Mouse (Mus musculus) liver, embryonic 14.5 days (tissue): Measurements from ENCODE around the gene Iqce. TPM values are rescaled to one million over a fixed set of nuclear protein-coding genes. Genes with fewer than 3 reads are reported as not detected.

ENCODE experiments used
- ATAC-seq: fragments of 200-750 bp; cut with Nextera tagmentation; 2 replicates; pipeline ENCODE4 v1.8.0; 2017; ENCODE audit warnings: moderate number of reproducible peaks, mild to moderate bottlenecking, moderate library complexity; ENCODE audit not compliant: insufficient read depth
- DNase-seq, 3 experiments: peaks; one replicate each; pipeline ENCODE4 v3.0.0-alpha.2; 2012 to 2013; ENCODE audit warnings: low read depth in 3 of 3, low spot score in 3 of 3
- H3K27ac ChIP-seq: fragments of 300-500 bp; sonication (generic); 2 replicates; pipeline ENCODE4 v1.5.1; 2014; ENCODE audit warnings: moderate library complexity, mild to moderate bottlenecking, control low read depth, inconsistent platforms
- H3K27me3 ChIP-seq: fragments of 300-500 bp; sonication (generic); 2 replicates; pipeline ENCODE4 v1.6.1; 2014; ENCODE audit warnings: mild to moderate bottlenecking, low read length, moderate library complexity; ENCODE audit not compliant: control insufficient read depth, insufficient read depth
- H3K36me3 ChIP-seq: fragments of 300-500 bp; sonication (generic); replicated peaks from 2 replicates; pipeline ENCODE4 v1.6.1; 2014; ENCODE audit warnings: low read depth; ENCODE audit not compliant: control insufficient read depth, insufficient read depth
- H3K4me1 ChIP-seq, 2 experiments: fragments of 200-500 bp in 1 of 2; fragments of 300-500 bp in 1 of 2; sonication (generic) in 1 of 2; replicated peaks; 2 replicates each; pipeline ENCODE4 v1.6.1; 2012 to 2014; ENCODE audit warnings: antibody characterized with exemption in 1 of 2, inconsistent platforms in 1 of 2, low read length in 1 of 2; ENCODE audit not compliant: control insufficient read depth in 2 of 2, insufficient read depth in 2 of 2
- H3K4me2 ChIP-seq: fragments of 300-500 bp; sonication (generic); 2 replicates; pipeline ENCODE4 v1.6.1; 2014; ENCODE audit warnings: low read depth, mild to moderate bottlenecking, control low read depth, moderate library complexity
- H3K4me3 ChIP-seq, 2 experiments: fragments of 200-500 bp in 1 of 2; fragments of 300-500 bp in 1 of 2; sonication (generic) in 1 of 2; 2 replicates each; pipeline ENCODE4 v1.5.1; 2012 to 2014; ENCODE audit warnings: low read depth in 2 of 2, low read length in 2 of 2, mild to moderate bottlenecking in 2 of 2, control low read depth in 1 of 2, inconsistent platforms in 1 of 2, moderate library complexity in 1 of 2; ENCODE audit not compliant: insufficient read depth in 1 of 2
- H3K9ac ChIP-seq: fragments of 300-500 bp; sonication (generic); replicated peaks from 2 replicates; pipeline ENCODE4 v1.6.1; 2014; ENCODE audit warnings: mild to moderate bottlenecking, control low read depth, moderate library complexity
- H3K9me3 ChIP-seq: fragments of 300-500 bp; sonication (generic); 2 replicates; pipeline ENCODE4 v1.6.1; 2016; ENCODE audit warnings: low read length, mixed read lengths; ENCODE audit not compliant: control insufficient read depth
- CTCF ChIP-seq: IDR thresholded peaks from 2 replicates; pipeline ENCODE4 v1.5.1; 2016; ENCODE audit warnings: antibody characterized with exemption, low read depth, control low read depth
- EP300 ChIP-seq: IDR thresholded peaks from 2 replicates; pipeline ENCODE4 v1.6.1; 2016; ENCODE audit warnings: antibody characterized with exemption, low read depth
- WGBS: fragments of 180-500 bp; shearing (Covaris S2); extraction: QIAGEN DNeasy Blood & Tissue Kit; methylation state at CpG from one replicate; pipeline ENCODE4 v1.1.7; 2014; ENCODE audit not compliant: insufficient replicate concordance; 5-methylcytosine and 5-hydroxymethylcytosine counted together
- polyA plus RNA-seq, 2 experiments: library from polyadenylated mRNA; depleted of rRNA in 1 of 2; stranded (reverse) in 1 of 2; unstranded in 1 of 2; fragments of >200 nt; fragmentation: Nextera tagmentation in 1 of 2; extraction: Ambion mirVana in 1 of 2; gene quantifications; 2 replicates each; pipeline versions ENCODE4 v1.2.1 to v1.2.3; 2012 to 2014

The Iqce gene
- polyA plus RNA-seq, 2 experiments = 3.4 to 3.8 TPM

DNA sequence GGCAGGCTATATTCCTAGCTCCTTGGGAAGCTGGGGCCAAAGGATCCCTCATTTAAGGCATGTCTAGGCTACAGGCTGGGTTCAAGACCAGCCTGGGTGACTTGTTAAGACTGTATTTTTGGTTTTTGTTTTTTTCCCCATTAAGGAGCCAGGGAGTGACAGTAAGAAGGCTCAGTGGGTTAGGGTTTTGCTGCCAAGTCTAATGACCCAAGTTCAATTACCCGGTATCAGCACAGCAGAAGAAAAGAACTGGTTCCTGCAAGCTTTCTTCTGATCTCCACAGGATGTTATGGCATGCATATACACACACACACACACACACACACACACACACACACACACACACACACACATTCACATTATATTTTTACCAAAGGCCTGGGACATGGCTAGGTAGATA is 41.8 kb downstream of the Iqce start:
- TF ChIP-seq EP300 (no peak), CTCF (no peak)
- Histone ChIP-seq H3K27me3 (no peaks in the 10 kb centered on the region; the same call in 1 of the 2 replicates), H3K4me2 (no peak overlapping the region), H3K27ac (no peak overlapping the region), H3K36me3 (no peaks in the 10 kb centered on the region), H3K4me3 (no peak overlapping the region), H3K4me1 (peaks cover 0 to 1% of the 10 kb centered on the region in 2 experiments; a peak in 1 of 4 replicates), H3K9me3 (no peaks in the 10 kb centered on the region), H3K9ac (no peak overlapping the region)
- ATAC-seq = no peak
- WGBS = 63% methylated on average over 1 of the region's 1 CpGs
- DNase-seq = no peak

GRCm38 (mm10) chr5:140659607-140660272 is 42.4 kb downstream of the Iqce start:
- 58% methylated on average over 16 of the region's 16 CpGs for WGBS
- Histone ChIP-seq H3K27me3 (no peaks in the 10 kb centered on the region; the same call in 1 of the 2 replicates), H3K4me1 (peaks cover 0 to 1% of the 10 kb centered on the region in 2 experiments; a peak in 1 of 4 replicates), H3K4me3 (no peak overlapping the region), H3K4me2 (no peak overlapping the region), H3K36me3 (no peaks in the 10 kb centered on the region), H3K9ac (no peak overlapping the region), H3K9me3 (no peaks in the 10 kb centered on the region), H3K27ac (no peak overlapping the region)
- DNase-seq (no peak), ATAC-seq (no peak)
- no peak for TF ChIP-seq CTCF
- TF ChIP-seq EP300 = no peak

GRCm38 (mm10) chr5:140654096-140654845 is 47.9 kb downstream of the Iqce start:
- TF ChIP-seq EP300 = no peak
- no peak for TF ChIP-seq CTCF
- no peaks in the 10 kb centered on the region for H3K9me3 ChIP-seq
- no peak overlapping the region for H3K4me2 ChIP-seq
- DNase-seq = no peak
- H3K27me3 ChIP-seq = no peaks in the 10 kb centered on the region; the same call in 1 of the 2 replicates
- no peaks in the 10 kb centered on the region for H3K36me3 ChIP-seq
- WGBS = 70% methylated on average over 15 of the region's 15 CpGs
- ATAC-seq = no peak
- H3K9ac ChIP-seq = no peak overlapping the region
- H3K4me3 ChIP-seq = no peak overlapping the region
- peaks cover 8 to 11% of the 10 kb centered on the region in 2 experiments for H3K4me1 ChIP-seq
- no peak overlapping the region for H3K27ac ChIP-seq

GRCm38 (mm10) chr5:140652587-140652986 is 49.6 kb downstream of the Iqce start:
- Histone ChIP-seq H3K9ac (no peak overlapping the region), H3K4me1 (peaks cover 10 to 14% of the 10 kb centered on the region in 2 experiments), H3K27me3 (no peaks in the 10 kb centered on the region), H3K27ac (no peak overlapping the region), H3K9me3 (no peaks in the 10 kb centered on the region), H3K36me3 (no peaks in the 10 kb centered on the region), H3K4me3 (no peak overlapping the region), H3K4me2 (no peak overlapping the region)
- DNase-seq (no peak), ATAC-seq (no peak)
- WGBS = 74% methylated on average over 7 of the region's 7 CpGs
- TF ChIP-seq CTCF = no peak

- 49% methylated on average over 11 of the region's 11 CpGs for WGBS
Measured at GRCm38 (mm10) chr5:140651231-140651630, 50.9 kb downstream of the Iqce start.

More at GRCm38 (mm10) chr5:140651231-140651630, 50.9 kb downstream of the Iqce start:
- DNase-seq = no peak
- Histone ChIP-seq H3K27me3 (no peaks in the 10 kb centered on the region), H3K36me3 (no peaks in the 10 kb centered on the region), H3K27ac (no peak overlapping the region), H3K4me1 (peaks cover 14 to 24% of the 10 kb centered on the region in 2 experiments), H3K4me2 (no peak overlapping the region), H3K9me3 (no peaks in the 10 kb centered on the region), H3K4me3 (no peak overlapping the region), H3K9ac (no peak overlapping the region)
- no peak for ATAC-seq
- TF ChIP-seq EP300 (no peak), CTCF (no peak)
